Mouse (Mus musculus): ENCODE data around the gene Adgrg3. TPM values are rescaled to one million over a fixed set of nuclear protein-coding genes. Genes with fewer than 3 reads are reported as not detected.
"Not testable (repeated sequence)": the region's sequence is repeated elsewhere in the genome, so short reads cannot be mapped to it uniquely, and the experiment has no call there.

Gene Adgrg3
- polyA plus RNA-seq, 2 experiments, result 5.8 to 8.3 TPM

DNA sequence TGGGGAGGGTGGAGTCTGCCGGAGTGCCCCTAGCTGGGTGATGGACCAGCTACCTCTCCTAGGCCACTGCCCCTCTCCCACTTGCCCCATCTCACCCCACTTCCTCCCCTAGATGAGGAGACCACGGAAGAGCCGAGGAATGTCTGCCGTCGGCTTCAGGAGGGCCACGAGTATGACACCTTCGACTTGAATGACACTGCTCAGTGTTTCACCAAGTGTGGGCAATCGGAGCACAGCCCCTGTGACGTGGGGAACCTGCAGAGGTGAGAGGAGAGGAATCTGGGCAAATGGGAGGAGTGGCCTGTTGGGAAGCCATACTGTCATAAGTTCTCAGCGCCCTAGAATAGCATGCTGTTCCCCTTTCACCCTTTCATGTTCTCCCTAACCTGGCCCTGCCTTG is 3.3 kb downstream of the Adgrg3 start:
- DNase-seq (ENCODE audit: low read depth in 3 of 3, low spot score in 3 of 3), result no peak
- H3K27me3 ChIP-seq (ENCODE audit: control insufficient read depth, insufficient read depth, low read length), result no peaks in the 10 kb centered on the region
- H3K4me1 ChIP-seq (replicated peaks; ENCODE audit: control insufficient read depth in 2 of 2, insufficient read depth in 2 of 2, low read length in 1 of 2), result no peaks in the 10 kb centered on the region; a peak in 1 of 4 replicates
- H3K36me3 ChIP-seq (replicated peaks; ENCODE audit: control insufficient read depth, insufficient read depth, low read depth), result no peaks in the 10 kb centered on the region
- no peak for ATAC-seq (ENCODE audit: insufficient read depth)
- H3K27ac ChIP-seq, result no peak overlapping the region
- WGBS (ENCODE audit: insufficient replicate concordance), result 9% methylated on average over 10 of the region's 10 CpGs
- H3K4me3 ChIP-seq (ENCODE audit: insufficient read depth in 1 of 2, low read depth in 2 of 2, low read length in 2 of 2), result peak overlapping the region in 1 of 2 experiments; percentile 21; a peak in 2 of 4 replicates
- H3K9me3 ChIP-seq (ENCODE audit: control insufficient read depth, low read length), result no peaks in the 10 kb centered on the region
- TF ChIP-seq EP300 (IDR thresholded peaks at IDR 0.05; ENCODE audit: low read depth) (no peak), CTCF (IDR thresholded peaks at IDR 0.05; ENCODE audit: low read depth) (no peak)
- peak overlapping the region; percentile 40 for H3K4me2 ChIP-seq (ENCODE audit: low read depth)
- no peak overlapping the region for H3K9ac ChIP-seq (replicated peaks)

- no peak for DNase-seq (ENCODE audit: low read depth in 3 of 3, low spot score in 3 of 3)
- no peak for ATAC-seq (ENCODE audit: insufficient read depth)
- Histone ChIP-seq H3K4me3 (ENCODE audit: insufficient read depth in 1 of 2, low read depth in 2 of 2, low read length in 2 of 2) (no peak overlapping the region), H3K27ac (no peak overlapping the region), H3K4me2 (ENCODE audit: low read depth) (no peak overlapping the region), H3K9ac (replicated peaks) (no peak overlapping the region), H3K9me3 (ENCODE audit: control insufficient read depth, low read length) (no peaks in the 10 kb centered on the region), H3K27me3 (ENCODE audit: control insufficient read depth, insufficient read depth, low read length) (no peaks in the 10 kb centered on the region), H3K4me1 (replicated peaks; ENCODE audit: control insufficient read depth in 2 of 2, insufficient read depth in 2 of 2, low read length in 1 of 2) (no peaks in the 10 kb centered on the region; a peak in 1 of 4 replicates), H3K36me3 (replicated peaks; ENCODE audit: control insufficient read depth, insufficient read depth, low read depth) (no peaks in the 10 kb centered on the region)
- no peak for TF ChIP-seq EP300 (IDR thresholded peaks at IDR 0.05; ENCODE audit: low read depth)
- WGBS (ENCODE audit: insufficient replicate concordance), result 48% methylated on average over 8 of the region's 8 CpGs
Observed at GRCm38 (mm10) chr8:95023201-95023600, 5.7 kb downstream of the Adgrg3 start.

DNA sequence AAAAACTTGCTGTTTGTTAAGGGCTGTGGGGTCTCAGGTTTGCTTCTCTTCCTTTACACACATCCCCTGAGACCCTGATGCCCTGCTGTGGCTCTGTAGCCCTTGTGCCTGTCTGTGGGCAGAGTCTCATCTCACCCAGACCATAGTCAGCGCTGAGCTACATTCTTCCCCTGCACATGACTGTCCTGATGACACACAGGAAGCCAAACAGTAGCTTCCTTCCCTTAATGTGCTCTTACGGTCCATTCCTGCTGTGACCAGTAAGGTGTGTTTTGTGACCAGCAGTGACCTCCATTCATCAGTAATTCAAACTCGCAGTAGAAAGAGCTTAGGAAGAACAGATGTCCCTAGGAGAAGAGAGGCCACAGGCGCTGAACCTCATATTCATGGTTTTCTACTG is 6.9 kb downstream of the Adgrg3 start:
- TF ChIP-seq CTCF (IDR thresholded peaks at IDR 0.05; ENCODE audit: low read depth) (no peak), EP300 (IDR thresholded peaks at IDR 0.05; ENCODE audit: low read depth) (no peak)
- Histone ChIP-seq H3K4me1 (replicated peaks; ENCODE audit: control insufficient read depth in 2 of 2, insufficient read depth in 2 of 2, low read length in 1 of 2) (no peaks in the 10 kb centered on the region; a peak in 1 of 4 replicates), H3K27me3 (ENCODE audit: control insufficient read depth, insufficient read depth, low read length) (no peaks in the 10 kb centered on the region), H3K4me3 (ENCODE audit: insufficient read depth in 1 of 2, low read depth in 2 of 2, low read length in 2 of 2) (no peak overlapping the region), H3K9ac (replicated peaks) (no peak overlapping the region), H3K4me2 (ENCODE audit: low read depth) (no peak overlapping the region), H3K9me3 (ENCODE audit: control insufficient read depth, low read length) (no peaks in the 10 kb centered on the region), H3K27ac (no peak overlapping the region), H3K36me3 (replicated peaks; ENCODE audit: control insufficient read depth, insufficient read depth, low read depth) (no peaks in the 10 kb centered on the region)
- ATAC-seq (ENCODE audit: insufficient read depth) (no peak), DNase-seq (ENCODE audit: low read depth in 3 of 3, low spot score in 3 of 3) (no peak)
- WGBS (ENCODE audit: insufficient replicate concordance), result 64% methylated on average over 4 of the region's 4 CpGs

DNA sequence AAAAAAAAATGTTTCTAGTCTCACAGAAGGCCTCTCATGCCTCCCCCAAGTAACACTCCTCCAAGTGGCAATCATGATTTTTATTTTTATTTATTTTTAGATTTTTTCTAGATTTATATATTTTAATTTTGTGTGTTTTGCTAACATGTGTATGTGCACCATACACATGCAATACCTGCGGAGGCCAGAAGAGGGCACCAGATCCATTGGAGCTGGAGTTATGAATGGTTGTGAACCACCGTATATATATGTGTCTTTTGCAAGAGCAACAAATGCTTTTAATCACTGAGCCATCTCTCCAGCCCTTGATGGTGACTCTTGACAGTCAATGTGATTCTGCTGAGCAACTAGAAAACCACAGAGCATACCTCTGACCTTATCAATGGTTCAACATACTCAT is 7.9 kb downstream of the Adgrg3 start:
- no peak overlapping the region for H3K4me2 ChIP-seq (ENCODE audit: low read depth)
- no peak overlapping the region for H3K4me3 ChIP-seq (ENCODE audit: insufficient read depth in 1 of 2, low read depth in 2 of 2, low read length in 2 of 2)
- ATAC-seq (ENCODE audit: insufficient read depth), result no peak
- TF ChIP-seq CTCF (IDR thresholded peaks at IDR 0.05; ENCODE audit: low read depth) (peak; percentile 75), EP300 (IDR thresholded peaks at IDR 0.05; ENCODE audit: low read depth) (no peak)
- no peaks in the 10 kb centered on the region; a peak in 1 of 4 replicates for H3K4me1 ChIP-seq (replicated peaks; ENCODE audit: control insufficient read depth in 2 of 2, insufficient read depth in 2 of 2, low read length in 1 of 2)
- H3K9ac ChIP-seq (replicated peaks), result no peak overlapping the region
- H3K27me3 ChIP-seq (ENCODE audit: control insufficient read depth, insufficient read depth, low read length), result no peaks in the 10 kb centered on the region
- WGBS (ENCODE audit: insufficient replicate concordance), result 59% methylated on average over 2 of the region's 2 CpGs
- H3K36me3 ChIP-seq (replicated peaks; ENCODE audit: control insufficient read depth, insufficient read depth, low read depth), result no peaks in the 10 kb centered on the region
- H3K27ac ChIP-seq, result no peak overlapping the region
- H3K9me3 ChIP-seq (ENCODE audit: control insufficient read depth, low read length), result no peaks in the 10 kb centered on the region
- no peak for DNase-seq (ENCODE audit: low read depth in 3 of 3, low spot score in 3 of 3)

DNA sequence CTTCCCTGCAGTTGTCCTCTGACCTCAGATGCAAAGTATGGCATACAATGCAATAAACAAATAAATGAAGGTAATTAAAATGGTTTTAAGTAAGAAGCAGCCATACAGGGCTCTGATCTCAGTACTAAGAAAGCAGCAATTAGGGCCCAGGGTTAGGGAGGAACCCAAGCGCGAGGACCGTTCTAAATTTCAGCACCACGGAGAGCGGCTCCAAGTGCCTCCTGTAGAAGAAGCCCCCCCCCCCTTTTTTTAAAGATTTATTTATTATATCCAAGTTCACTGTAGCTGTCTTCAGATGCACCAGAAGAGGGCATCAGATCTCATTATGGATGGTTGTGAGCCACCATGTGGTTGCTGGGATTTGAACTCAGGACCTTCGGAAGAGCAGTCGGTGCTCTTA is 10.9 kb downstream of the Adgrg3 start:
- DNase-seq (ENCODE audit: low read depth in 3 of 3, low spot score in 3 of 3); H3K4me2 ChIP-seq (ENCODE audit: low read depth); H3K27ac ChIP-seq; H3K36me3 ChIP-seq (replicated peaks; ENCODE audit: control insufficient read depth, insufficient read depth, low read depth); H3K9me3 ChIP-seq (ENCODE audit: control insufficient read depth, low read length); H3K4me3 ChIP-seq (ENCODE audit: insufficient read depth in 1 of 2, low read depth in 2 of 2, low read length in 2 of 2); ATAC-seq (ENCODE audit: insufficient read depth); H3K27me3 ChIP-seq (ENCODE audit: control insufficient read depth, insufficient read depth, low read length); H3K4me1 ChIP-seq (replicated peaks; ENCODE audit: control insufficient read depth in 2 of 2, insufficient read depth in 2 of 2, low read length in 1 of 2); H3K9ac ChIP-seq (replicated peaks): not testable (repeated sequence)
- WGBS (ENCODE audit: insufficient replicate concordance), result 73% methylated on average over 7 of the region's 7 CpGs
